ENCODE assay signal across 17 mouse cellular contexts in genomic region chr1:14589905-14590304, GRCm38 (mm10).
DNase-seq lines count a peak whose midpoint lies in the region; ATAC-seq lines count a peak whose summit lies in the region.
"Had no signal": no experiment of that assay in that cellular context is flagged by ENCODE, and none has a peak within 500 bp of the region (broad histone marks: within the 10 kb centered on the region; RNA-seq: fewer than 3 reads in every experiment).

No protein-coding gene starts in this region.

- no peaks in the 10 kb centered on the region for H3K27me3 ChIP-seq in heart, embryonic 11.5 days (ENCODE audit: control insufficient read depth, insufficient read depth, low read length)
- H3K27me3 ChIP-seq: CH12.LX; forebrain, embryonic 15.5 days; lung, embryonic 15.5 days; neural tube, embryonic 12.5 days; stomach, embryonic 15.5 days had no signal

- H3K9ac ChIP-seq in heart, embryonic 11.5 days (ENCODE audit: low read depth, low read length): no peak overlapping the region
- H3K9ac ChIP-seq: forebrain, embryonic 15.5 days; lung, embryonic 15.5 days; neural tube, embryonic 12.5 days; stomach, embryonic 15.5 days had no signal

- H3K9me3 ChIP-seq in heart, embryonic 11.5 days (replicated peaks; ENCODE audit: control insufficient read depth, low read length): no peaks in the 10 kb centered on the region
- H3K9me3 ChIP-seq: forebrain, embryonic 15.5 days; lung, embryonic 15.5 days; neural tube, embryonic 12.5 days; stomach, embryonic 15.5 days had no signal

- H3K4me2 ChIP-seq in heart, embryonic 11.5 days: no peak overlapping the region
- H3K4me2 ChIP-seq: forebrain, embryonic 15.5 days; lung, embryonic 15.5 days; neural tube, embryonic 12.5 days; stomach, embryonic 15.5 days had no signal

- 70% methylated on average over 5 of the region's 5 CpGs for WGBS in heart, embryonic 11.5 days (ENCODE audit: insufficient replicate concordance)

- H3K27ac ChIP-seq in heart, embryonic 11.5 days (ENCODE audit: low read depth, low read length): no peak overlapping the region
- H3K27ac ChIP-seq: forebrain, embryonic 15.5 days; kidney, postnatal 0 days; lung, embryonic 15.5 days; neural tube, embryonic 12.5 days; stomach, embryonic 15.5 days had no signal

- H3K4me3 ChIP-seq in heart, embryonic 11.5 days (ENCODE audit: low read depth, low read length): no peak overlapping the region
- H3K4me3 ChIP-seq: forebrain, embryonic 15.5 days; lung, embryonic 15.5 days; neural tube, embryonic 12.5 days; stomach, embryonic 15.5 days had no signal

- no peaks in the 10 kb centered on the region for H3K4me1 ChIP-seq in heart, embryonic 11.5 days (ENCODE audit: control insufficient read depth, insufficient read depth, low read length)
- H3K4me1 ChIP-seq: forebrain, embryonic 15.5 days; lung, embryonic 15.5 days; neural tube, embryonic 12.5 days; stomach, embryonic 15.5 days had no signal

- ATAC-seq in heart, embryonic 11.5 days (replicated peaks; ENCODE audit: insufficient number of reproducible peaks, low FRiP score, low TSS enrichment): no peak
- no peak for ATAC-seq in activated CD4-positive, CD25-positive, alpha-beta regulatory T cell, adult 4 months
- ATAC-seq: forebrain, embryonic 15.5 days had no signal

- H3K36me3 ChIP-seq in heart, embryonic 11.5 days (ENCODE audit: control insufficient read depth, insufficient read depth, low read length): no peaks in the 10 kb centered on the region
- H3K36me3 ChIP-seq: forebrain, embryonic 15.5 days; lung, embryonic 15.5 days; neural tube, embryonic 12.5 days; stomach, embryonic 15.5 days had no signal

- peak; percentile 95 for DNase-seq in heart, adult 11 months
- peak; percentile 6 to 23 for DNase-seq in lung, postnatal 4 days
- DNase-seq in lung, postnatal 14 days: no peak
- peak; percentile 49 for DNase-seq in heart, adult 8-10 months (ENCODE audit: low spot score)
- peak; percentile 2 for DNase-seq in ovary, postnatal 36 days (ENCODE audit: low spot score)
- DNase-seq in left cerebral cortex, adult 18-20 months (ENCODE audit: low spot score in 2 of 2): no peak
- DNase-seq: adrenal gland, postnatal 36 days; retina, postnatal 1 day; spleen, adult 18-20 months had no signal

Comparison
In these comparisons a context has a peak if more than half of its experiments do, and no peak if none do; other contexts are left out.
1. DNase-seq: peak in heart, adult 11 months (single experiment), lung, postnatal 4 days (2 of 2), heart, adult 8-10 months (single experiment) and ovary, postnatal 36 days (single experiment); none in lung, postnatal 14 days (single experiment) and left cerebral cortex, adult 18-20 months (0 of 2).